Mouse (Mus musculus) lung, postnatal 0 days (tissue): ENCODE measurements around the gene Ldb3.

Experiments
- CTCF ChIP-seq: IDR thresholded peaks from 2 replicates; pipeline ENCODE4 v1.5.1; 2016; ENCODE audit warnings: antibody characterized with exemption, mild to moderate bottlenecking
- EP300 ChIP-seq: IDR thresholded peaks from 2 replicates; pipeline ENCODE4 v1.6.1; 2016; ENCODE audit warnings: antibody characterized with exemption, mild to moderate bottlenecking, control low read depth

DNA sequence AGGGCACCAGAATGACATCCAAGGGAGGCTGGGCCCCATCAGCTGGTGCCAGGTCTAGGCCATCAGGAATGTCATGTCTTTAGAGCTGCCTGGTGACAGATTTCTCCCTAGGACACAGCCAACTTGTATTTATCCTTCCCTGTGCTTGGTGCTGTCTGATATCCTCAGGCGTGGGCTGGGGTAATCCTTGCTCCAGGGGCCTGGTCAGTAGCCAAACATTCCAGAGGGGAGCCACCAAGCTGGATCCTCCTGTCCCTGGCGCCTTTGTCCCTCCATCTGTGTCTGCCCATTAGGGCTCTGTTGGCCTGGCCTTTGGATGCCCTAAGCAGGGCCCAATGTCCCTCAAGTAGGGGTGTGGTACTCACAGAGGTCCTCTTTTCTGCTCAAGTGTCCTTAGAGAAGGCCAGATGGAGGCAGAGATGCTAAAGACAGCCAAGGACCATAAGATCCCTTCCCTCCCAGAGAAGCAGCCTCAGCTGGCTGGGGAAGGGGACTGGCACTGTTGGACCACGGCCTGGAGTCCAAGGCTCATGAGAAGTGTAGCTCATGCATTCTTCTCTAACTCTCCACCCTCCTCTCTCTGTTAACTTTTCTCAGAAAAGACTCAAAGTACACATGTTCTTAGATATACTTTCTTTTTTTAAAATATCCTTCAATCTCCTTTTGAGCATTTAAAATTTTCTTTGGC lies 5.6 kb downstream of the Ldb3 start:
- TF ChIP-seq CTCF (no peak), EP300 (no peak)
